In the genomic region with DNA sequence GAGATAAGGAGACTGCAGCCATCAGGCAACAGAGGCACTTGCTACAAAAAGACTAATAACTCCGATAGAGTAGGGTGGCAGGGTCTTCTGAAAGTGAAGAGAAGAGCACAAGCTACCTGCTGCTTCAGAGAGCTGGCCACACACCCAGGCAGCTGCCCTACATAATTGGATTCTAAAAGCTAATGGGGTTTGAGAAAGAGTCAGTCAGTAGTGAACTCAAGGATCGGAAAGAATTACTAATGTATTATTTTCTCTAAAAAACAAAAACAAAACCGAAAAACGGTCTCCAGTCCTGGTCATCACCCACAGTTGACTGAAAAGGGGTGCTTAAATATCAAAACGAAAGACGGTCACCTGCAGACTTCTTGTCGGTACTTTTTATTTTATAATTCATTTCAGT, we compare ENCODE assay signal across 19 mouse cellular contexts.
"Had no signal": no experiment of that assay in that cellular context is flagged by ENCODE, and none has a peak within 500 bp of the region (broad histone marks: within the 10 kb centered on the region; RNA-seq: fewer than 3 reads in every experiment).

No protein-coding gene starts in this region.

- DNase-seq: kidney, adult 8-10 months; kidney, postnatal 25 days; liver; lung, adult 18-20 months; lung, postnatal 10 days; lung, postnatal 36 days; right cerebral cortex, postnatal 4 days; thymus, adult 2 months; thymus, postnatal 14 days; thymus, postnatal 4 days had no signal

- H3K27me3 ChIP-seq: limb, embryonic 13.5 days; lung, embryonic 15.5 days; midbrain, embryonic 12.5 days; midbrain, embryonic 15.5 days had no signal

- H3K4me3 ChIP-seq: limb, embryonic 10.5 days; limb, embryonic 13.5 days; liver, embryonic 12.5 days; liver, embryonic 15.5 days; lung, embryonic 15.5 days; midbrain, embryonic 12.5 days; midbrain, embryonic 15.5 days; neural tube, embryonic 13.5 days had no signal

- H3K27ac ChIP-seq: limb, embryonic 10.5 days; limb, embryonic 13.5 days; liver, embryonic 12.5 days; liver, embryonic 15.5 days; lung, embryonic 15.5 days; midbrain, embryonic 12.5 days; midbrain, embryonic 15.5 days; neural tube, embryonic 13.5 days; stomach, postnatal 0 days had no signal

- H3K9me3 ChIP-seq: limb, embryonic 10.5 days; limb, embryonic 13.5 days; liver, embryonic 12.5 days; liver, embryonic 15.5 days; lung, embryonic 15.5 days; midbrain, embryonic 12.5 days; midbrain, embryonic 15.5 days; neural tube, embryonic 13.5 days had no signal

- H3K9ac ChIP-seq: limb, embryonic 13.5 days; liver, embryonic 12.5 days; liver, embryonic 15.5 days; lung, embryonic 15.5 days; midbrain, embryonic 12.5 days; midbrain, embryonic 15.5 days; neural tube, embryonic 13.5 days had no signal

- H3K4me2 ChIP-seq: limb, embryonic 13.5 days; liver, embryonic 12.5 days; liver, embryonic 15.5 days; lung, embryonic 15.5 days; midbrain, embryonic 12.5 days; midbrain, embryonic 15.5 days; neural tube, embryonic 13.5 days had no signal

- ATAC-seq: liver, embryonic 12.5 days; midbrain, embryonic 15.5 days had no signal

- H3K4me1 ChIP-seq: midbrain, embryonic 15.5 days had no signal

- H3K36me3 ChIP-seq: limb, embryonic 10.5 days; limb, embryonic 13.5 days; liver, embryonic 12.5 days; liver, embryonic 15.5 days; lung, embryonic 15.5 days; midbrain, embryonic 12.5 days; midbrain, embryonic 15.5 days; neural tube, embryonic 13.5 days had no signal
